Mouse (Mus musculus) heart, postnatal 14 days (tissue): ENCODE measurements around the gene Ammecr1. TPM values are rescaled to one million over a fixed set of nuclear protein-coding genes. Genes with fewer than 3 reads are reported as not detected.

Experiments used
- DNase-seq, 2 experiments: peaks; one replicate each; pipeline ENCODE4 v3.0.0; 2021 to 2022
- intact Hi-C: fragments of 180-260 bp; cut with DNase I; formaldehyde crosslinking; loops from one replicate; pipeline ENCODE4 v1.15.1; 2025
- long read RNA-seq, 2 experiments: library from polyadenylated mRNA; stranded (forward); transcript quantifications; one replicate each; pipeline ENCODE4 v2.0.0; 2021
- total RNA-seq, 2 experiments: library from RNA; stranded (reverse); gene quantifications; 2 replicates each; pipeline ENCODE4 v1.2.3; 2021

Ammecr1 gene
- 10 to 100 TPM; 36.2 to 40.6 TPM for total RNA-seq
- long read RNA-seq, experiment 1, full-length matches to known transcripts, result 7 of 9 reads
- long read RNA-seq, experiment 1, partial matches to known transcripts, result 0 of 9 reads
- long read RNA-seq, experiment 1, other reads (novel, unspliced or antisense), result 2 of 9 reads
- long read RNA-seq, experiment 2, full-length matches to known transcripts, result 10 of 15 reads
- long read RNA-seq, experiment 2, partial matches to known transcripts, result 0 of 15 reads
- long read RNA-seq, experiment 2, other reads (novel, unspliced or antisense), result 5 of 15 reads

DNA sequence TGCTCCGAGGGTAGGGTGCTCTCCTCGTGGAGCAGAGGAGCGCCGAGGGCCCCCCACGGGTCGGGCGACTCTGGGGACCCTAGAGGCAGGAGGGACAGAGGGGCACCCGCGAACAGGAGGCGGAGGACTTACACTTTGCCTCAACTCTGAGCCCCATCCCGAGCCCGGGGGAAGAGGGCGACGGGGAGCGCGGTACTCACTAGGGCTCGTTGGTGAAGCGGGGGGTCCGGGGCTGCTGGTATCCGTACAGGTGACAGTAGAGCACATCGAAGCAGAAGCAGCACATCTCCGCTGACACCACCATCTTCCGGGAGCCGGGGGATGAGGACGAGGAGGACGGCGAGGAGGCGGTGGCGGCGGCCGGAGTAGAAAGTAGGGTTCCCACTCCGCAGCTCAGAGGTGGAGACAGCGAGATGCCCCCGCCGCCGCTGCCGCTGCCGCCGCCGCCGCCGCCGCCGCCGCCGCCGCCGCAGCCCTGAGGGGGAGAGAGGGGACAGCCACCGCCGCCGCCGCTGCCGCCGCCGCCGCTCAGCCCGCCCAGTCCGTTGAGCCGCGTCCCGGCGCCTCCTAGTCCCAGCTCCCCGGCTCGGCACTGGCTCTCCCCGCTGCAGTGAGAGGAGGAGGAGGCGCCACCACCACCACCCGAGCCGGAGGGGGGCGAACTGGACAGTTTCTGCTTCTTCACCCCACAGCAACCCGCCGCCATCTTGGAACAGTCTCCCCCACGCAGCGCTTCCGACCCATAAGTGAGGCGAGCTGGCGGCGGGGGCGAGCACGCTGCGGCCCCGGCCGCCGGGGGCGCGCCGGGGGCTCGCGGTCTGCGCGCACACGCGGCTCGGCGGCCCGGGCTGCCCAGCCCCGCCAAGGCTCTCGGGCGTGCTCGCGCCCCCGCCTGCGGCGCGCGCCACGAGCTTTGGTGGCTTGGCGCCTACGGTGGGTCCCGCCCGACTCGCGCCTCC is at the start of gene Ammecr1:
TSS of gene Ammecr1 (minus strand) at position 721 of the 959 bp plus-strand sequence.
- DNase-seq, result peak; percentile 77 to 84
- intact Hi-C loops, result loop anchor here (1.0 to 5.0 kb wide), 2 partner anchors 85 to 139 kb away; no protein-coding TSS in a partner anchor

DNA sequence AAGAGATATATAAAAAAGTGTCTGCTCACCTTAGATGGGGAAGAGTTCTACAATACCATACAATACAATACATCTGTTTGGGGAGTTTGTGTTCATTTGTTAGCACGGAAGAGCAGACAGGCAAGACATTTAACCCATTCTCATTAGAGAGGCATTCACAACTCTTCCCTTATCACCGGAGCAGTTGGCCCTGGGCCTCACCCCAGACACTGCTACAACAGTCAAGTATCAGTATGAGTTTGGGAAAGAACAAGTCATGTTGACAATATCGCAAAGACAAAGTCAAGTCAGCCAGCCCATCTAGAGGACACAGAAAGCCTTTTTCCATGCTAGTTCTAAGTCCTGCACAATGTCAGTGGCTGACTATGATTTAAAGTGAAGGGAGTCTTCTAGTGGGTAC is 47.6 kb upstream of the Ammecr1 start:
- intact Hi-C loops, result no loop called here
- DNase-seq, result no peak

DNA sequence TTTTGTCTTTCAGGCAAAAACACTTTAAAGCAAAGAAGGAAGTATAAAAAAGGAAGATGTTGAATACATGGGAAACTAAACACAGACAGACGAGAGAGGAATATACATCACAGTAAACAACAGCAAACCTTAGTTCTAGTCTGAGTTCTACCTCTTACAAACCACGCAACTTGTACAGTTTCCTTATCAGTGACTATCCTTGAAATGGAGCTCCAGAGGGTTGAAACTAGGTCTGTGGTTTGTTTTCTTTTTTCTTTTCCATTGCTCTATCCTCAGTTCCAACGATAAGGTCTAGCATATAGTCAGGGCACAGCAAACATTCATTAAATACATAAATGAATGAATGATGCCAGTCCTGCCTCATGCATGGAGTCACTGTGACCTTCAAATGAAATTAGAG is 45.8 kb upstream of the Ammecr1 start:
- DNase-seq, result no peak
- intact Hi-C loops, result no loop called here

DNA sequence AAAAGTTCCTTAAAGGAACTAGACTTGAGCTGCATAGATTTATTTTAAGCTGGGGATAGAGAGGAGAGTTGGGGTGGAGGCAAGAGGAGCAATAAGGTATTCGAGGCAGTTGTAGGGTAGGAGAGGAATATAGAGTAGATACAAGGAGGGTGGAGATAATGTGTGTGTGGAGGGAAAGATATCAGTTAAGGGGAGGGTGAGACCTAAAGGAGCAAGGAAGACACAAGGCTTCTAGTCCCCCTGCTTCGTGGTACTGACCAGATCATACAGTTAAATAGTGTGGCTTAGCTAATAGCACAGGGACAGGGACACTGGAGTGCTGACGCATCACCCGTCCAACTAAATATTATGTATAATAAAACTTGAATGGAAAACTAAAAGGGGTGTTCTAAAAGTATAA is 45.3 kb upstream of the Ammecr1 start:
- intact Hi-C loops, result no loop called here

DNA sequence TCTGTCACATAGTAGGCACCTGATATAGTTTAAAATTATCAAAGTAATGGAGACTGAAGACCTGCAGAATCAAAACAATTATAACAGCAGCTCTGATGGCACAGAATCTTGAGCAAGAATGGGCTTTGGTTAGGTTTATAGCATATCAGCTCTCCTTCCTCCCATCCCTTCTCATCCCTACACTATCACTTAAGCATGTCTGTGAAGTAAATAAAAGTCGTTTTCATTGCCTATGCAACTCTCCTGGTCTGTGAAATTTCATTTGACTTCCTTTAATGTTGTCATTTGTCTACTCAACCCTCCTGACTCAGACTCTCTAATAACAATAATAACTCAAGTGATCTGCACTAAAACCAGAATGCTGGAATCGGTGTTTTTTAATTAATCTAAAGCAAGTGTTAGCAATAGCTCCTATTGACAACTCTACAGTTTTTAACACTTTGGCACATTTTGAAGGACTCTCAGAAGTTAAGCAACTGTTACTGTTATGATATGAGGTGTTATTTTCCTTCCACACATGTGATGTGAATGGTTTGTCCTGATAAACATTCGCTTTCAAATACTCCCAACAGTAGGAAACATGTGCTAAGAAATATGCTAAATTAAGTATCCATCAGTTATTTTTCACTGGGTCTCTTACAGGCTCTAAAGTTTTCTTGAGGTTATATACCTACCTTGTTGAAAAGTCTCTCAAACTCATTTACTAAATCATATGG is 37.8 kb upstream of the Ammecr1 start:
- intact Hi-C loops, result no loop called here
- DNase-seq, result no peak

More for the DNA sequence above, 45.3 kb upstream of the Ammecr1 start:
- DNase-seq, result no peak

DNA sequence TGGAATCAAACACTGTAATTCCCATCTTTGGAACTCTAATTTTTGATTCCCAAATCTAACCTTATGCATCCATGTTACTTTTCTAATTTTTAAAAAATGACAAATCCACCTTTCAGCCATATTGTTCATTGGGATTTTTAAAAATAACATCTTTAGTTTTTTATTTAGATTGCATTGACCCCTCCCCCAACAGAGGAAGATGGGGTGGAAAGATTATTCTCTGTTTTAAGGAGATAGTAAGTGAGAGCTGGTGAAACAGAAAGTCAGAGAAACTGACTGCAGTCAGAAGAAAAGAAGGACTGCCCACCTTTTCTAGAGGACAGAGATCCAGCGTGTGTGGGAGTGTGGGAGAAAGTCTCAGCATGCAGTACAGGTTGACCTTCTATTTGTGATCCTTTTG is 30.7 kb upstream of the Ammecr1 start:
- intact Hi-C loops, result no loop called here
- no peak for DNase-seq

DNA sequence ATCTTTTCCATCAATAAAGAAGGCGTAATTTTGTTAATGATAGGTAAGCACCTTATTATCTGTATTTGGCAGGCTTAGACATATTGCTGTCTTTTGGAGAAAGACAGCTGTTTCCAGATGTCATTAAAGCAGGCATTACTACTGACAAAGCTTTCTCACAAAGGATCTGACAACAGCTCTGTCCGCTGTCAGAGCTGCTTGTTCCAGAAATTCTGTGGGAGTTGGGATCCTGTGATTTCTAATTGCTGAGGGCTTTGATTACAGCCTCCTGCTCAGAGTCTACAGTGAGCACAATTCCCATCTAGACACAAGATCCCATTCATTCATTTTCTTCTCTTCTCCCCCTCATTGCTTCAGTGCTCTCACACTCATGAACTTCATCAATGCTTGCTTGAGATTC is 28.0 kb upstream of the Ammecr1 start:
- DNase-seq, result no peak
- intact Hi-C loops, result no loop called here

DNA sequence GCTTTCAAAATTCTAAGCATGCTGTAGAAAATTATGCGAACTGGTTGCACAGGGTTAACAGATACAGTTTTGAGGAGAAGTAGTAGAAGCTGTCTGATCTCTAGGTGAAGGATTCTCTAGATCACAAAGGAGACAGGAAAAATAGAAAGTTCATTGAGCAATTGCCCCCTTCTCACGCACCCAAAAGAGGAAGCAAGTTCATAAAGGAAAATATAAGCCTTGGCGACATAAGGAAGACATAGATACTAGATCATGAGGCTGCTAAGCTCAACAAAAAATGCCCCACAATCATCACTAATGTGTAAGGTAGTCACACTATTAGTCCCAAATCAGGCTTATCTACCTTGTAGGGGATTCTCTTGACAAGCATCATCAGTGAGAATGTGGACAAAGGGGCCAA is 17.6 kb upstream of the Ammecr1 start:
- intact Hi-C loops, result no loop called here
- no peak for DNase-seq

DNA sequence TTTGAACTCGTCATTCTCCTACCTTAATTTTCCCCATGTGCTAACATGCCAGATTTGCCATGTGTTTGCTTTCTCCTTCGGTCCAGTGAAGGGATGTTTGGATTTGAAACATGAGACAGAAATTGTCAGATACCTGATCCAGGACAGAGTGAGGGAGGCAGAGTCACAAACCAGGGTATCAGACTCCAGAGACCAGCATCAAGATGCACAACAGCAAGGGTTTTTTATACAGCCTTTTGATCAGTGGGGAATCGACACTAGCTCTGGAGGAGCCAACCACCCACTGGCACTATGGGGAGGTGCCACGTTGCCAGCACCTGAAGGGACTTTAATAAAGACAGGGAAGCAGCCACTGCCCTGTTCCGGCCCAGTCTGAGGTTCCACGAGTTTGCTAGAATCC is 17.1 kb upstream of the Ammecr1 start:
- DNase-seq, result no peak
- intact Hi-C loops, result no loop called here

DNA sequence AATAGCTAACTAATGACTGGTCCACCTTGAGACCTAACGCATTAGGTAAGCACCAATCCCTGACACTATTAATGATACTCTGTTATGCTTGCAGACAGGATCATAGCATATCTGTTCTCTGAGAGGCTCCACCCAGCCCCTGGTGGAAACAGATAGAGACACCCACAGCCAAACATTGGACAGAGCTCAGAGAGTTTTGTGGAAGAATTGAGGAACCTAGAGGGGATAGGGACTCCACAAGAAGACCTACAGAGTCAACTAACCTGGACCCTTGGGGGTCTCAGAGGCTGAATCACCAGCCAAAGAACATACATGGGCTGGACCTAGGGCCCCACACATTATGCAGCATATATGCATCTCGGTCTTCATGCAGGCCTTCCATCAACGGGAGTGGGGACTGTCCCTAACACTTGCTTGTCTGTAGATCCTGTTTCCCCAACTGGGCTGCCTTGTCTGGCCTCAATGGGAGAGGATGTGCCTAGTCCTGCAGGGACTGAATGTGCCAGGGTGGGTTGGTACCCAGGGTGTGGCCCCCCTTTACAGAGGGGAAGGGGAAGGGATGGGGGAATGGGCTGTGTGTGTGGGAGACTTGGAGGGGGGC is 15.1 kb upstream of the Ammecr1 start:
- no peak for DNase-seq
- intact Hi-C loops, result no loop called here

DNA sequence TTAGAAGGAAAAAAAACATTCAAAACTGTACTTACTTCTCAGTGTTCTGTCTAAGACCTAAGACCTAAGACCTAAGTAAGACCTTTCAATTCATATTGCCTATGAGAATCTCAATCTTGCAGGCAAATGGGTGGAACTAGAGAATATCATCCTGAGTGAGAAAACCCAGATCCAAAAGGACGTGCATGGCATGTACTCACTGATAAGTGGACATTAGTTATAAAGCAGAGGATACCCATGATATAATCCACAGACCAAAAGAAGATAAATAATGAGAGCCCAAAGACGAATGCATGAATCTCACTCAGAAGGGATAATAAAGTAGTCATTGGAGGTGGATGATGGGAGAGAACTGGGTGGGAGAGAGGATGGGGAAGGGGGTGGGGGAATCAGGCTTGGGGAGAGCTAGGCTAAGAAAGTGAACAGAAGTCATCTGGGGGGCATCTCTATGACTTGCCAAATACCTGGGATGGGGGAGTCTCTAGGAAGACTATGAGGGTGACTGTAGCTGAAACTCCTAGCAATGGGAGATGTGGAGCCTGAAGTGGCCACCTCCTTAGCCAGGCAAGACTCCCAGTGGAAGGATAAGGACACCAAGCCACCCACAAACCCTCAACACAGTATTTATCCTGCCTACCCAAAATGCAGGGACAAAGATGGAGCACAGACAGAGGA is 14.5 kb upstream of the Ammecr1 start:
- intact Hi-C loops, result no loop called here
- no peak for DNase-seq

DNA sequence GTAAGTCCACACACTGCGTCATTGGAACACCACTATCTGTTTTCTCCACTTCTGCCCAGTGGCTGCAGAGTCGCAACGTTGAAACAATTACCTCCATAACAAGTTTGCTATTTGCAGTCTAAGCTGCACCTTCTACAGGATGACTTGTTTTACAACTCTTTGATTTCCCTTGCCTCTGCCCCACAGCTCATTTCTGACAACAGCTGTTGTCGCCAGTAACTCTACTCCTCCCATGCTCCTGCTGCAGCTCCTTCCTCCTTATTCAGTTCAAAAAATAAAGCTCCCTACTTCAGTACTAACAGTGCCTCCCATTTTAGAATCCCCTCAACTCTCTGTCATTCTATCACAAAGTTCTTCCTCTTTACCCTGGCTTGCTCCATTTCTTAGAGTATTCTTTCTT is 12.7 kb upstream of the Ammecr1 start:
- DNase-seq, result no peak
- intact Hi-C loops, result no loop called here

DNA sequence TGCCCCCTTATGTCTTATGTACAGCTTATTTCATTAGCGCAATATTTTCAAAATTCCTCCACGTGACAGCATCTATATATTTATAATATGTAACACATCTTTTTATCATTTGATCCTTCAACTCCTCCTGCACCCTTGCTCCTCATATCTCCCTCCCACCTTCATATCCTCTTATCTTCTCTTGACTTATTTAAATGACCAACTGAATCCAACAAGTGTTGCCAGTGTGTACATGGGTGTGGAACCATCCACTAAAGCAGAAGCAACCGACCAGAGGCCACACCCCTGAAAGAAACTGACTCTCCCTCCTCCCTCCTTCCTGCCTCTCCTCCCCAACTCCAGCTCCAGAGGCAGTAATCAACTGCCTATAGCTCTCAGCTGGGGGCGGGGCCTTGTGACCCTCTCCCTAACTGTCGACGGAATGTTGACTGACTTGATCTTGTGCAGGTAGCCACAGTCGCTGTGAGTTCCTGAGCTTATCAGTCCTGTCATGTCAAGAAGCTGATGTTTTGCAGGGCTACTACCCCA is 6.0 kb upstream of the Ammecr1 start:
- intact Hi-C loops, result no loop called here
- DNase-seq, result no peak

DNA sequence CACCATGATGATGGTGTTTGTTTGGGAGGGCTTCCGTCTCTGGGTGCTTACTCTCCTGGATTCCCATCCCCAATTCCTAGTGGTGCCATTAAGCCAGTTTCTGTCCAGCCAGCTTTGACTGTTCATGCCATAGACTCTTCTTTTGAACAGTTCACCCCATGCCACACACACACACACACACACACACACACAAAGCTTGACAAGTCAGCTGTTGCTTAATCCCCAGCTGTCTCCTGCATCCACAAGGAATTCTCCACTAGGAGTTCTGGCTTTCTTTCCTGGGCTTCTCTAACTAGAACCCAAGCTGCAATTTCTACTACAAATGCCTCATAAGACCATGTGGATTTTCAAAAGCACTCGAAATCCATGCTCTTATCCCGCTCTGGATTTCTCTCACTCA is 5.2 kb upstream of the Ammecr1 start:
- no peak for DNase-seq
- intact Hi-C loops, result no loop called here

DNA sequence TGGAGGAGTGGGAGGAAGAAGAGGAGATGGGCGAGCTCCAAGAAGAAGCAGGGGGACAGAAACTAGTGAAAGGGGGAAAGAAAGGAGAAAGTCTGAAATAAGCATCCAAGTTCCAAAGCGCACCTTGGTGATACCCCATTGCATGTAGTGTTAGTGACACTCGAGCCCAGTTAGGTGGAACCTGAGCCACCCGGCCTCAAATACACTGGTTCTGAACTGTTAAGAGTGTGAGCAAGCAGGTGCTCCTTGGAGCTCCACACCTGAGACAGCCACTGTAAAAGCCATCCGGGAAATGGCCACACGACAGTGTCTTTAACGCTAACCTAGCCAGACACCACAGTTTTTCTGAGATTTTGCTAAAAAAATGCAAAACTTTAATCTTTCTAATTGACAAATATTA is 539 bp upstream of the Ammecr1 start:
- peak in 1 of 2 experiments; percentile 2 for DNase-seq
- intact Hi-C loops, result loop anchor here (5.0 kb wide), 1 partner anchor 140 kb away; no protein-coding TSS in a partner anchor

DNA sequence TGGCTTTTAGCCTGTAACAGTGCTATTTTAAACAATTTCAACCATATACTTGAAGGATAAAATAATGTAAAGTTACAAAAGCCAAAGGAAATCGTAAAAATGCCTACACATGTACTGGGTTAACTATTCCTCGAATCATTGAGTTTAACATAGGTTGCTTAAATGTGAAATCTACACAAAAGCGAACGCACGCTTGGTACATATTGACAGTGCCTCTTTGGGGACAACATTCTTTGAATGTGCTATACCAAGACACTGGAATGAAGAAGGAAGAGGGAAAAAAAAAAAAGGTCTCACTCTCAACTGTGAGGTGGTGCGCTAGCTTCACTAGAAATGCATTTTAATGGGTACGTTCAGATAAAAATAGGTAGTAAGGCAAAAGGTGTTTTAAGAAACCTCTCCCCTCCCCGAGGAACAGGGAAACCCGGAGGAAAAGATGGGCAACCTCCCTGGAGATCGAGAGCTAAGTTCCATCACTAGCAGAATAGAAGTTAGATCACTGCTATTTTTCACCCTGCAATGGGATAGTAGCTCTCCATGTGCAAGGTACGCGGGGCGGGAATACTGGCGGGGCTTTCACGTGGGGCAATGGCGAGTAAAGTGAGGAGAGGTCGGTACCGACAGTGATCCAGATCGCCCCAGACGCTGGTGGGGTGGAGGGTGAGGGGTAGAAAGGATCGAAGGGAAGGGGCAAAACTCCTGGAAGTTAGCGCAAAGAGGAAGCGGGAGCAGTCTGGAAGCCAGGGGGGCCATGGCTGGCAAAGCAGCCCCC is 1.1 kb downstream of the Ammecr1 start:
- intact Hi-C loops, result loop anchor here (1.0 to 5.0 kb wide), 2 partner anchors 86 to 138 kb away; no protein-coding TSS in a partner anchor
- peak in 1 of 2 experiments; percentile 14 for DNase-seq

DNA sequence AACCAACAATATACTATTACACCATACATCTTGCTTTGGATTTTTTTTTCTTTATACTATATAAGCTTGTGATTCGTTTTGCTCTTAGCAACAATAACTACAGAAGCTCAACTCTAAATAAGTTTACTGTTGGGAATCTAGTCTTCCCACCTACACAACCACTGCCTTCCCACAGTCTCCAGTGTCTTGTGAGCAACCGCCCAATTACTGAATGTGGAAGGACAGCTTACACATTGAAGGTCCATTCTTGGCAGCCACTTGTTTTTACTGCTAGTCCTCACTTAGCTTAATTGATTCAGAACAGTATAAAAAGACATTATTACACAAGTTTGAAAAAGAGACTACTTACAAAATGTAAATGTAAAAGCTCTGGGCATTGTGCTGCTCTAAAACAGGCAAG is 6.1 kb downstream of the Ammecr1 start:
- DNase-seq, result no peak
- intact Hi-C loops, result no loop called here

DNA sequence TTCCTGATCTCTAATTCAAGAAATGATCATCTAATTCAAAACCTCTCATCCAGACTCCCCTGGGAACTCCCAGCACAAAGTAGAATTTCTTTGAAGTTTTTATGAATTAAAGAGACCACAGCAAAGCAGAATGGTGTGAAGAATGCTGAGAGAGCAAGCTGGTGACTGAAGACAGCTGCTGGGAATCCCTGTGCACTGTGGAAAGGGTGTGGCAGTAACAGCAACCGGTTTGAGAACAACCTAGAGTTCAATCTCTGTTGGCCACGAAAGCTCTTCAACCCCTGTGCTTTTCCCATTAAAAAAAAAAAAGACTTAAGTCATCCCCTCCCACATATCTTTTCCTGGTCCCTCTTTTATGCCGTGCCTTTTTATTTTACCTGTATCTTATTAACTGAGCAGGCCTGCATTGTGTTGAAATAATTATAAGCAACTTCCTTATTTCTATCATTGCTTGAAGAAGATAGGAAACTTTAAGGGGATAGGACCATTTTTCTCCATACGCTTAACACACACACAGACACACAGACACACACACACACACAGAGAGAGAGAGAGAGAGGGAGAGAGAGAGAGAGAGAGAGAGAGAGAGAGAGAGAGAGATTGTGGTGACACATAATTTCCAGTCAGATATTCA is 6.7 kb downstream of the Ammecr1 start:
- intact Hi-C loops, result no loop called here
- DNase-seq, result no peak
